Mouse (Mus musculus): ENCODE measurements at regions not wholly inside any gene's neighbourhood (a gene's known extent, or its start where the extent isn't known, plus 50 kb on each side); places are given as distances from the start of the nearest gene placed in this dataset.

- no peak for TF ChIP-seq EP300 (IDR thresholded peaks at IDR 0.05; ENCODE audit: insufficient read depth, low read depth, low read length)
- no peak for TF ChIP-seq CTCF (IDR thresholded peaks at IDR 0.05; ENCODE audit: low read depth, low read length)
Measured at GRCm38 (mm10) chr7:74974448-74974847, 334.6 kb downstream of the Sv2b start.

All from ES-Bruce4 (cell line).